Mouse (Mus musculus): Measurements from ENCODE around the gene Actn4. TPM values are rescaled to one million over a fixed set of nuclear protein-coding genes. Genes with fewer than 3 reads are reported as not detected.

The Actn4 gene
- polyA plus RNA-seq, 1 experiment, result 129 TPM

DNA sequence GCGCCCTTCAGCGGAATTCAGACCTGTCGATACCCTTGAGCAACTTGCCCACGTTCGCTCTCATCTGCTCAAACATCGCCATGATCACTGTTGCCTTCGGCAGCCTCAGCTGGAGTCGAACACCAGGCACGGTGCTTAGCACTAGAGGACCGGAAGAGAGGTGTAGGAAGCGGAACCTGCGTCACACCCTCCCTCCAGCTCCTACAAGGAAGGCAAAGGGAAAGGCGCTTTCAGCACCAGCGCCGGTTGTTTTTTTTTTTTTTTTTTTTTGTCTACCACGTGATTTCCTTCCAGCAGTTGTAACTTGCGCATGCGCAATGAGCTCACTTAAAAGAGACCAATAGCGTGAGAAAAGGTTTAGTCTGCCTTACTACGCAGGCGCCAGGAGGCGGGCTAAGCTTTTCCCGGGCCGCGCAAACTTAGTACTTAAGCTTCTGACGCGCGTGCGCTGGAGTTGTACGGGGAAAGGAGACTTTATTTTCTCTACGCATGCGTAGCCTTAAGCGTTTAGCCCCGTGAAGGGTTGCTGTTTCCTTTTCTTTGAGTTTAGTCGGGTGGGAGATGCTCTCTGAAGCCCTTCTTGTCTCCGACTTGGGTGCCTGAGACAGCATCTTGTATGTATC lies 19.6 kb upstream of the Actn4 start, which contains the start of the genes Eif3k and Map4k1:
Gene Eif3k, minus strand, starts transcription at position 214 of the 623 bp plus-strand sequence.
Gene Map4k1, plus strand, starts transcription at position 400 of the 623 bp plus-strand sequence.
- H3K27ac ChIP-seq (ENCODE audit: insufficient read depth, low read length), result peak within 1 kb of the TSS; percentile 71
- H3K4me3 ChIP-seq (replicated peaks; ENCODE audit: insufficient read depth, low read depth, low read length), result peak within 1 kb of the TSS; percentile 95
- WGBS, result under 1% methylated on average over 36 of the region's 36 CpGs
- DNase-seq, result peak; percentile 94 to 98
- H3K4me1 ChIP-seq (ENCODE audit: control insufficient read depth, insufficient read depth, low read length), result 0 out of 2 replicates have a peak, but pooled peaks cover 8% of the 10 kb centered on the region
- TF ChIP-seq CTCF (IDR thresholded peaks at IDR 0.05; ENCODE audit: borderline replicate concordance, insufficient read depth, low read depth, low read length) (no peak), POLR2A (IDR thresholded peaks at IDR 0.05; ENCODE audit: borderline replicate concordance, insufficient read depth, low read length) (peak; percentile 81; the same call in 1 of the 2 replicates)
- H3K27me3 ChIP-seq (ENCODE audit: control insufficient read depth, insufficient read depth, low read length), result no peaks in the 10 kb centered on the region

- TF ChIP-seq POLR2A (IDR thresholded peaks at IDR 0.05; ENCODE audit: borderline replicate concordance, insufficient read depth, low read length), result no peak
- no peak for TF ChIP-seq CTCF (IDR thresholded peaks at IDR 0.05; ENCODE audit: borderline replicate concordance, insufficient read depth, low read depth, low read length)
- WGBS, result 67% methylated on average over 9 of the region's 9 CpGs
- H3K27me3 ChIP-seq (ENCODE audit: control insufficient read depth, insufficient read depth, low read length), result no peaks in the 10 kb centered on the region
These were observed 15.4 kb upstream of the Actn4 start for GRCm38 (mm10) chr7:28977556-28977955.

GRCm38 (mm10) chr7:28973025-28973424 lies 10.9 kb upstream of the Actn4 start:
- Histone ChIP-seq H3K27ac (ENCODE audit: insufficient read depth, low read length) (no peak overlapping the region), H3K4me1 (ENCODE audit: control insufficient read depth, insufficient read depth, low read length) (no peaks in the 10 kb centered on the region), H3K4me3 (replicated peaks; ENCODE audit: insufficient read depth, low read depth, low read length) (no peak overlapping the region), H3K27me3 (ENCODE audit: control insufficient read depth, insufficient read depth, low read length) (no peaks in the 10 kb centered on the region)
- WGBS, result 77% methylated on average over 8 of the region's 8 CpGs
- no peak for DNase-seq
- TF ChIP-seq POLR2A (IDR thresholded peaks at IDR 0.05; ENCODE audit: borderline replicate concordance, insufficient read depth, low read length), result no peak
- peak; percentile 30; the same call in 1 of the 2 replicates for TF ChIP-seq CTCF (IDR thresholded peaks at IDR 0.05; ENCODE audit: borderline replicate concordance, insufficient read depth, low read depth, low read length)

More at GRCm38 (mm10) chr7:28977556-28977955, 15.4 kb upstream of the Actn4 start:
- 0 out of 2 replicates have a peak, but pooled peaks cover 8% of the 10 kb centered on the region for H3K4me1 ChIP-seq (ENCODE audit: control insufficient read depth, insufficient read depth, low read length)
- no peak overlapping the region for H3K4me3 ChIP-seq (replicated peaks; ENCODE audit: insufficient read depth, low read depth, low read length)
- DNase-seq, result no peak
- no peak overlapping the region for H3K27ac ChIP-seq (ENCODE audit: insufficient read depth, low read length)

DNA sequence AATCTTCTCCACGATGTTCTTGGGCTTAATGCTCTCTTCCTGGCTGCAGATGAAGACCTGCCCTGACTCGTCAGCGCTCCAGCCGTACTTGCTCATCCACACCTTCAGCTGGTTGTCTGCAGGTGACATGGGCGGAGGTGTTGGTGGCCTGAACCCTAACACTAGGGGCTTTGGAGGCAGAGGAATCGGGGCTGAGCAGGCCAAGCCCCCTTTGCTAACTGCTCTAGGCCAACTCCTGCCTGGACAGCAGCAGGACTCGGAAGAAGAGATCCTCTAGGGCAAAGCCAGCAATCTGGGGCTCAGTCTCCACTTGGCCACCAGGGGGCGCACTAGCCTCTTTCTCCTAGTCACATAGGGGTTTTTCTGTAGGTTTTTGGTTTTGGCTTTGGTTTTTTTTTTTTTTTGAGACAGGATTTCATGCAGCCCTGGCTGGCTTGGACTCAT lies 10.4 kb upstream of the Actn4 start:
- H3K27me3 ChIP-seq (ENCODE audit: control insufficient read depth, insufficient read depth, low read length), result no peaks in the 10 kb centered on the region
- 70% methylated on average over 8 of the region's 8 CpGs for WGBS
- no peak overlapping the region for H3K27ac ChIP-seq (ENCODE audit: insufficient read depth, low read length)
- DNase-seq, result peak; percentile 61 to 74
- no peak overlapping the region for H3K4me3 ChIP-seq (replicated peaks; ENCODE audit: insufficient read depth, low read depth, low read length)
- TF ChIP-seq POLR2A (IDR thresholded peaks at IDR 0.05; ENCODE audit: borderline replicate concordance, insufficient read depth, low read length), result no peak
- peak; percentile 68 for TF ChIP-seq CTCF (IDR thresholded peaks at IDR 0.05; ENCODE audit: borderline replicate concordance, insufficient read depth, low read depth, low read length)
- no peaks in the 10 kb centered on the region for H3K4me1 ChIP-seq (ENCODE audit: control insufficient read depth, insufficient read depth, low read length)

DNA sequence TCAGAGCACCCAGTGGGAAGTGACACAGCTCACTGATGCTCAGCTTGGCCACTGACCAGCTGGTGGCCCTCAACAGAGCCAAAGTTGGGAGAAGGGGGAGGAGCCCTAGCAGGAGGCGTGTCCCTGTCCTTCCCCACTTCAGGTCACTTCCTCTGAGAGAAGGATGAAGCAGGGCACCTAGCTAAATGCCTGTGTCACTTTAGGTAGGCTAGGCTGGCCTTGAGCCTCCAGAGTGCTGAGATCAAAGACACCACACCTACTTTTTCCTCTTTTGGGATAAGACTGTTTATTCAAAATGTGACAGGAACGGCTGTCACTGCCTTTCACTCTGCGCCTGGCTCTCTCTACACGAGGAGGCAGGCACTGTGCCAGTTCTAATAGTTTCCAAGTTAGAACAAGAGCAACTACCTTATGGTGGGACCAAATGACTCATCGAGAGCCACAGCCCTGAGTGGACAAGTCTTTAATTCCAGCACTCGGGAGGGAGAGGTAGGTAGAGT lies 9.7 kb upstream of the Actn4 start:
- WGBS, result 37% methylated on average over 6 of the region's 6 CpGs
- no peak overlapping the region for H3K27ac ChIP-seq (ENCODE audit: insufficient read depth, low read length)

DNA sequence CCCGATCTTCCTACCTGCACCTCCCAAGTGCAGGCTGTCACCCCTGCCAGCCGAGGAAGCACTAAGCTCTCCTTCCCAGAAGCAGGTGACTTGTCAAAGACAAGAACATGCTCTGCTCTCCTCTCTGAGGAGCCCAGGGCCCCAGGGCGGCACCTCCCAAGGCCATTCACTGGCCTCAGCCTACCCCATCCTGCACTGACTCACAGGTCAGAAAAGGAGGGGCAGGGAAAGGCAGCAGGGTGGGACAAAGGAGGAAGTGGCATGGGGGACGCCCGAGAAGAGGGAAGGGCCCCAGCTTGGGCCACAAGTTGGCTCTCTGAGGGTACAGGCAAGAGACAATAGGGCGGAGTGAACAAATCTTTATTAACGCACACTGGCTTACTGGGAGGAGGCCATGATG lies 8.9 kb upstream of the Actn4 start:
- DNase-seq, result no peak
- no peaks in the 10 kb centered on the region for H3K27me3 ChIP-seq (ENCODE audit: control insufficient read depth, insufficient read depth, low read length)
- TF ChIP-seq POLR2A (IDR thresholded peaks at IDR 0.05; ENCODE audit: borderline replicate concordance, insufficient read depth, low read length) (no peak), CTCF (IDR thresholded peaks at IDR 0.05; ENCODE audit: borderline replicate concordance, insufficient read depth, low read depth, low read length) (no peak)

More for the DNA sequence above, 9.7 kb upstream of the Actn4 start:
- DNase-seq, result no peak
- Histone ChIP-seq H3K4me3 (replicated peaks; ENCODE audit: insufficient read depth, low read depth, low read length) (no peak overlapping the region), H3K4me1 (ENCODE audit: control insufficient read depth, insufficient read depth, low read length) (no peaks in the 10 kb centered on the region), H3K27me3 (ENCODE audit: control insufficient read depth, insufficient read depth, low read length) (no peaks in the 10 kb centered on the region)
- TF ChIP-seq CTCF (IDR thresholded peaks at IDR 0.05; ENCODE audit: borderline replicate concordance, insufficient read depth, low read depth, low read length), result no peak
- no peak for TF ChIP-seq POLR2A (IDR thresholded peaks at IDR 0.05; ENCODE audit: borderline replicate concordance, insufficient read depth, low read length)

DNA sequence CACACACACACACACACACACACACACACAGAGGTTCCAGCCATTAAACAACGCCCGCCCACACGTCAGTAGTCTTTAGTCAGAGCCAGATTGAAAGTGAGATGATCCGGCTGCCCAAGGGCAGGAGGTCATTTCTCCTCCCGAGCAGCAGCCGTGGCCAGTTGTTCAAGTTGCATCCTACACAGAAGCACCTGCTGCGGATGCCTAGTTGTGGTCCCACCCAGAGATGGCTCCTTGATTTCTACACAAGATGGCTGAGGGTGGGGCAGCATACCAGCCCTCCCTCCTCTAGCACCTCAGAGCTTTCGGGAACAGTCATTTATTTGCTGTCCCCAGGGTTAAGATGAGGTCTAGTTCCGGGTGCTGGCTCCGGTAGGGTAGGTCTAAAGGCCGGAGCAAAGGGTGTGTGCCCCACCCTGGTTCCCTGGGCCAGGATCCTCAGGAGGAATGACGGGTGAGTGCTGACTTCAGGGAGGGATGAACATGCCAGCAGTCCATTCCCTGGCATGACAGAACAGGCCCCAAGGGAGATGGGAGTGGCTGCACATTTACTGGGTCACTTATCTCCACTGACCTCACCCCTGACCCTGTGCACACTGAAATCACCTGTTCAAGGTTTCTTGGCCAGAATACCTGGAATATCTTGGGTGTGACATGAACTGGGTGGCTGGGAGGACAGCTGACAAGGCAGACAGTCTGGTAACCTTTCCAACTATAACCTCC lies 7.7 kb upstream of the Actn4 start:
- Histone ChIP-seq H3K4me3 (replicated peaks; ENCODE audit: insufficient read depth, low read depth, low read length) (no peak overlapping the region), H3K27ac (ENCODE audit: insufficient read depth, low read length) (no peak overlapping the region), H3K27me3 (ENCODE audit: control insufficient read depth, insufficient read depth, low read length) (no peaks in the 10 kb centered on the region), H3K4me1 (ENCODE audit: control insufficient read depth, insufficient read depth, low read length) (no peaks in the 10 kb centered on the region)
- no peak for DNase-seq
- TF ChIP-seq CTCF (IDR thresholded peaks at IDR 0.05; ENCODE audit: borderline replicate concordance, insufficient read depth, low read depth, low read length) (no peak), POLR2A (IDR thresholded peaks at IDR 0.05; ENCODE audit: borderline replicate concordance, insufficient read depth, low read length) (no peak)
- 76% methylated on average over 12 of the region's 12 CpGs for WGBS

More for the DNA sequence above, 8.9 kb upstream of the Actn4 start:
- Histone ChIP-seq H3K4me3 (replicated peaks; ENCODE audit: insufficient read depth, low read depth, low read length) (no peak overlapping the region), H3K27ac (ENCODE audit: insufficient read depth, low read length) (no peak overlapping the region), H3K4me1 (ENCODE audit: control insufficient read depth, insufficient read depth, low read length) (no peaks in the 10 kb centered on the region)
- WGBS, result 88% methylated on average over 7 of the region's 7 CpGs

Measured in cerebellum, adult 2 months (tissue).